Mouse (Mus musculus) lung, adult 2 months (tissue): ENCODE measurements around the gene Kcnj10. TPM values are rescaled to one million over a fixed set of nuclear protein-coding genes. Genes with fewer than 3 reads are reported as not detected.

Source experiments
- DNase-seq: peaks from one replicate; pipeline ENCODE4 v3.0.0; 2022
- H3K4me1 ChIP-seq: fragments of 200-500 bp; 2 replicates; pipeline ENCODE4 v1.6.1; 2011; ENCODE audit warnings: low read length; ENCODE audit not compliant: control insufficient read depth, insufficient read depth
- H3K4me3 ChIP-seq: fragments of 200-500 bp; replicated peaks from 2 replicates; pipeline ENCODE3; 2011; ENCODE audit warnings: low read depth, mild to moderate bottlenecking, control low read depth, low read length; ENCODE audit errors: extremely low read depth
- CTCF ChIP-seq: fragments of 200-500 bp; IDR thresholded peaks from 2 replicates; pipeline ENCODE4 v1.5.1; 2011; ENCODE audit warnings: mild to moderate bottlenecking, low read length, control low read depth; ENCODE audit not compliant: insufficient read depth
- POLR2A ChIP-seq: fragments of 200-500 bp; IDR thresholded peaks from 2 replicates; pipeline ENCODE4 v1.6.1; 2011; ENCODE audit warnings: low read depth, mild to moderate bottlenecking, control low read depth, low read length, borderline replicate concordance; ENCODE audit errors: extremely low read depth
- WGBS: fragments of 180-500 bp; shearing (Covaris S2); methylation state at CpG from one replicate; pipeline ENCODE4 v1.1.7; 2018; 5-methylcytosine and 5-hydroxymethylcytosine counted together
- polyA plus RNA-seq: library from polyadenylated mRNA; depleted of rRNA; stranded (reverse); fragments of >200 nt; gene quantifications from 2 replicates; pipeline ENCODE4 v1.2.3, GENCODE M21; 2012

The Kcnj10 gene
- polyA plus RNA-seq, 1 experiment, result 0.28 TPM

DNA sequence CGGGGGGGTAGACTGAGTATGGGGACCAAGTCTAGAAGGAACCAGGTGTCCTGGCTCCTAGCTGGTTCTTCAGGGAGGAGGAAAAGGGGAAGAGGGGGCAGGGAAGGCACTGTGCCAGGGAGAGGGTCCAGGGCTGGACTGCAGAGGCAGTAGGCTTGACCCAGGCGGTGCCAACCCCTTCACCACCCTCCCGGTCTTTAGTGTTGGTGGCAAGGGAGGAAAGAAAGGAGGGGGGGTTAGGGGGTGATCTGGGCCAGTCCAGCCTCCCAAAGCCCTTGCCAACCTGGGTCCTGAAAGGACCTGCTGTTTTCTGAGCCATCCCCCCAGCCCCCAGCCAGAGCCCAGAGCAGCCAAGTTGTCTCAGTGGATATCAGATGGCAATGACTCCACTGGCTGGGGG, 1.7 kb downstream of the Kcnj10 start:
- no peak for TF ChIP-seq CTCF
- TF ChIP-seq POLR2A, result no peak
- no peak for DNase-seq
- 65% methylated on average over 3 of the region's 3 CpGs for WGBS
- no peak overlapping the region for H3K4me3 ChIP-seq
- 0 out of 2 replicates have a peak, but pooled peaks cover 2% of the 10 kb centered on the region for H3K4me1 ChIP-seq

DNA sequence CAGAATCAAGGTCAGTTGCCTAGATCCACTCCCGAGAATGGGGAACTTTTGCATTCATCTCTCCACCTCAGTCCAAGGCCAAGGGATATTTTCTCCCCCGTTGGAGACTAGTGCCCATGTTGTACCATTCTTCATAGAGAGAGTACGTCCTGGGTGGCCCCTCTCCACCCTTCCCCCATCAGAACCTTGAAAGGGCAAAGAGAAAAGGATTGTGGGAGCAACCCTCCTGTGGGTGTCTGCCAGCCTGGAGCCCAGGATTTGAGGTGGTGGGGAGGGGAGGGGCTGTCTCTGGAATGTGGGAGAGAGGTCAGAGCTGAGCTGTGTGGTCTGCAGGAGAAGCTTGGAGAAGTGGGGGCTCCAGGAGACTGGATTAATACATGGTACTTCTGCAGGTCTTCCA, 2.9 kb downstream of the Kcnj10 start:
- 46% methylated on average over 3 of the region's 3 CpGs for WGBS
- TF ChIP-seq CTCF (no peak), POLR2A (no peak)
- Histone ChIP-seq H3K4me3 (no peak overlapping the region), H3K4me1 (0 out of 2 replicates have a peak, but pooled peaks cover 2% of the 10 kb centered on the region)
- no peak for DNase-seq

DNA sequence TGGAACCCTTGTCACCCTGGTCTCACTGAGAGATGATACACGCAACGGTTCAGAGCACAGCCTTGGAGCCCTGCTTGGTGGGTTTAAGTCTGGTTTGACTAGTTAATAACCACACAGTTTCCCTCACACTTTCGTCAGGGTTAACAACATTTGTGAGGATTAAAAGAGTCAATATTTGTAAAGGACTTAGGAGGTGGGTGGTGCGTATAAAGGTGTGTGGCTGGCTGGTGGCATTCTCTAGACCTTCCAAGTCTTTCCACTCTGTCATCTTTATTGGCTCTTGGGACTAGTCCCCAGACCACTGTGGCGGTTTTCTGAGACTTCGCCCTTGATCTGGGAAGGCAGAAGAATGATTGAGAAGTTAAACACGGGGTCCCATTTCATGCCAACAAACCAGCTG, 3.8 kb downstream of the Kcnj10 start:
- DNase-seq, result no peak
- no peak for TF ChIP-seq POLR2A
- TF ChIP-seq CTCF, result no peak
- no peak overlapping the region for H3K4me3 ChIP-seq
- 59% methylated on average over 7 of the region's 7 CpGs for WGBS
- 0 out of 2 replicates have a peak, but pooled peaks cover 2% of the 10 kb centered on the region for H3K4me1 ChIP-seq

DNA sequence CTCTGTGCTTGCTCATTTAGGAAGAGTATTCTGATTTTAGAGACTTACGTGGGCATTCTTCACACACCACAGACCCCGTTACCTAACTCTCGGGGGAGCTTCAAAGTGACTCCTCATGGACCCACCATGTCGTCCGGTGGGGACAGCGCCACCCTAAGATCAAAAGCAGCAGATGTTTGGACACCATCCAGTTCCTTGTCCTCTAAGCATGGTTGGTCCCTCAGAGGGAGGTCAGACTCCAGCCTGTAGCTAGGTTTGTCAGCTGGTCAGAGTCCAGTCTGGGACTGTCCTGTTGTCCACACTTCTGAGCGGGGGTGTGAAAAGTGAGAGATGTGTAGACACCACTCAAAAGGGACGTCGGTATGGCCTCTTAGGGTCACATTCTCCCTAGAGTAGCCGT, 5.7 kb downstream of the Kcnj10 start:
- Histone ChIP-seq H3K4me3 (no peak overlapping the region), H3K4me1 (0 out of 2 replicates have a peak, but pooled peaks cover 2% of the 10 kb centered on the region)
- TF ChIP-seq POLR2A (no peak), CTCF (no peak)
- no peak for DNase-seq
- 78% methylated on average over 10 of the region's 10 CpGs for WGBS

DNA sequence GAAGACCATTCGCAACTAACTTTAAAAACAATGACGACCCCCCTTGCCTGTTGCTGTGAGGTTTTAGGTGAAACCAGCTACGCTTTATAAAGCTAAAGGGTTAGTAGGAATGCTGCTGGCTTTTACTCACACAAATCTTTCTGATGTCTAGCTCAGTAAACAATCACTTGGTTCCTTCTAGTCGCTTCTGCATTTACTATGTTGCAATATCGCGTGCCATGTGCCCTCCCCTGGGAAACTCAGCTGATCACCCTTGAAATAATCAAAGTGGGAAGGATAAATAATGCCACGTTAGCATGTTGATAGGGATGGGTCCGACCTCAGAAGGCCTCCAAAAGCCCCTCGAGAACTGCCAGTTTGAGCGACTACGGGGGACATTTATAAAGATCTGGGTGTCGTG, 6.4 kb downstream of the Kcnj10 start:
- Histone ChIP-seq H3K4me1 (0 out of 2 replicates have a peak, but pooled peaks cover 2% of the 10 kb centered on the region), H3K4me3 (no peak overlapping the region)
- no peak for DNase-seq
- WGBS, result 84% methylated on average over 12 of the region's 12 CpGs
- TF ChIP-seq CTCF, result no peak
- TF ChIP-seq POLR2A, result no peak

DNA sequence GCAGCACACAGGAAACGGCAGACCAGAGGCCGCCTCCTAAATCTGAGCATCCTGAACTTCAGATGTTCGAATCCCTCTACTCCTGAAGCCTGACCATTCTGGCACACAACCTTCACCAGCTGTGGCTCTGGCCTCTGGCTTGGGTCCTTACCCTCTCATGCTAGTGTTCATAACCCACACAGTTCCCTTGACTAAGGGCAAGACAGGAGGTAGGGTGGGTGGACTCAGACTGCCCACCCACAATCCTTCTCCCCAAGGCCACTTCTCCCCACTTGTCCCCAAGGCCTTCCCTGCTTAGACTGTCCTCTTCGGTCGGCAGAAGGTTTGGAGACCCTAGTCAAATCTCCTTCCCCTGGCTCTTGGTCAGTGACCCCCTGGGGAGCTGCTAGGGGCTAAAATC, 8.5 kb downstream of the Kcnj10 start:
- WGBS, result 77% methylated on average over 5 of the region's 5 CpGs
- Histone ChIP-seq H3K4me3 (no peak overlapping the region), H3K4me1 (0 out of 2 replicates have a peak, but pooled peaks cover 2% of the 10 kb centered on the region)
- TF ChIP-seq CTCF (no peak), POLR2A (no peak)
- DNase-seq, result no peak

DNA sequence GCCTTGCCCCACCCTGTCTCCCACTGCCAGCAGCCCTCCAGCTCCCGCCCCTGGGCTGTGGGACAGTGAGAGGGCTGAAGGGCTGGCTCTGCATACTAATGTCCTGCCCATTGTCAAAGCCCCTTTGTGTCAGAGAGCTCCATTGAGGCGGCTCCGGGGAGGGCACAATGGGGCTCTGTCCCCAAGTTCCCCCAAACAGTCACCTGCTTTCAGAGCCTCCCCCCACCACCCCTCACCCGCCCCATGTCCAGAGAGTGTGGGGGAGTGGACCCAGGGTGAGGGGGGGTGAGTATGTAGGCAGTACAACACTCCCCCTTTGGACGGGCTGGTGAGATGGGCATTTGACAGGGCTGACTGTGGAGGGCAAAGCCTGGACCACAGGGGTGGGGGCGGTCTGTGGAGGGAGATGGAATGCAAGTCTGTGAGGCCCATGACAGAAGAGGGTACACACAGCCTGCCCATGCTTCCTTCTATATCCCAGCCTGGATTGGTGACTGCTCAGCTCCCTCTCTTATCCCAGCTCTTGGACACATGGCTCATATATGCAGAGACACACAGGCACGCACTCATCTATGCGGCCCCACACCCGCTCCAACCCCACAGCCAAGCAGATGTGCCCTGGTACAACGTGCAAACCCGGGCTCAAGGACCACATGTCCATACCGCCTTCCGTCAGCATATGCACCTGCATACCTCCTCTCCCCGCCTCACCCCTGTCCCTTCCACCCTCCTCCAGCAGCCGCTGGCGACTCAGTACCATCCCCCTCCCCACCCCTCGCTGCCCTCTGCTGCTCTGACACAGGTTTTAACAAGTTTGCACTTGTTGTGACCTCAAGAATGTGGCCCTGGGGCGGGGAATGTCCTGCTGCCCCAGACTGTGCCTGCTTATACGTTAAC, 9.2 kb downstream of the Kcnj10 start:
- TF ChIP-seq POLR2A, result no peak
- no peak for TF ChIP-seq CTCF
- DNase-seq, result no peak
- 26% methylated on average over 19 of the region's 19 CpGs for WGBS
- Histone ChIP-seq H3K4me1 (0 out of 2 replicates have a peak, but pooled peaks cover 2% of the 10 kb centered on the region), H3K4me3 (no peak overlapping the region)

DNA sequence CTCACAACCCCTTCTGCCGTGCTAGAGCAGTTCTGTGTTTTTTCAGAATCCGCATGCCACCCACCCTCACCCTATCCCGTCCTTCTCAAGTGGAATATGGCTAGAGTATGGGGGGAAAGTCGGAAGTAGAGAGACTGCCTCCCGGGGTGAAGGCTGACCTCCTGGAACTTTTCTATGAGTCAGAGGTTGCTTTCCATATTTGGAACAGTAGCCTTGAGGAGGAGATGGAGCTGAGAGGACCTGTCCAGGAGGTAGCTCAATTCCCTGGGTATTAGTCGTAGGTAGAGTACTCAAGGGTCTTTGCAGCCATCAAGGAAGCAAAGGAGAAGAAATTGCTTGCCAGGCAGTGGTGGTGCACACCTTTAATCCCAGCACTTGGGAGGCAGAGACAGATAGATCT, 11.0 kb downstream of the Kcnj10 start:
- no peak for TF ChIP-seq POLR2A
- no peak for TF ChIP-seq CTCF
- Histone ChIP-seq H3K4me3 (no peak overlapping the region), H3K4me1 (no peaks in the 10 kb centered on the region)
- 61% methylated on average over 6 of the region's 6 CpGs for WGBS
- no peak for DNase-seq

DNA sequence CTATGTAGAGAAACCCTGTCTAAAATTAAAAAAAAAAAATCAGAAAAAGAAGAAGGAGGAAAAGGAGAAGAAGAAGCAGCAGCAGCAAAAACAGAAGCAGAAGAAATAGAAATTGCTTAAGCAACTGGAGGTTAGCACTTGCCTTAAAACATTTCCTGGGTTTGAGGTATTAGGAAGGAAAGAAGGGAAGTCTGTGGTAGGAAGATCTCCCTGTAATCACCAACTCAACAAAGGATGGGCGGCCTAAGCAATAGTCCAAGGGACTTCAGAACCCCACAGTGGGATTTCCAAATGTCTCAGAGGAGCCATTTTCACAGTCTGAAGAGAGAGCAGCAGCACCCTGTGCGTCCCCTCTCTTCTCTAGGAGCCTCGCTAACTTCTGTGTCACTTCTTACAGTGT, 11.4 kb downstream of the Kcnj10 start:
- no peak for TF ChIP-seq POLR2A
- TF ChIP-seq CTCF, result no peak
- Histone ChIP-seq H3K4me3 (no peak overlapping the region), H3K4me1 (no peaks in the 10 kb centered on the region)
- DNase-seq, result no peak
- WGBS, result 72% methylated on average over 3 of the region's 3 CpGs

DNA sequence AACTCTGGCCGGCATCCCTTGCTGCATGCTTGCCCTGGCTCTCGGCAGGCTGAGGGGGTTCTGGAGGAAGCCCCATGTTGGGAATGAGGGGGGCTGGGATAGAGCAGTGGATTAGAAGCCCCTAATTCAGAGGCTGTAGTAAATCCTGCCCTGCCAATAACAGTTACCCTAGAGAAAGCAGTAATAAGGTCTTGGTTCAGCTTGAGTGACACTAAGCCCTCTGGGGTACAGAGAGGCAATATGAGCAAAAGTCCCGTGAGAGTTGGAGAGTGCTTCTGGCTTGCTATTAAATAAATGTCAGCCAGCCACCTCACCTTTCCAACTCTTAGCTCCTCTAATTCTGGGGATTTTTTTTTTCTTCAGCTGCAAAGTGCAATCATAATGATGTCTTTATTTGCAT, 14.3 kb downstream of the Kcnj10 start:
- 52% methylated on average over 3 of the region's 3 CpGs for WGBS
- H3K4me3 ChIP-seq, result no peak overlapping the region
- H3K4me1 ChIP-seq, result no peaks in the 10 kb centered on the region
- TF ChIP-seq POLR2A (no peak), CTCF (no peak)
- DNase-seq, result no peak

DNA sequence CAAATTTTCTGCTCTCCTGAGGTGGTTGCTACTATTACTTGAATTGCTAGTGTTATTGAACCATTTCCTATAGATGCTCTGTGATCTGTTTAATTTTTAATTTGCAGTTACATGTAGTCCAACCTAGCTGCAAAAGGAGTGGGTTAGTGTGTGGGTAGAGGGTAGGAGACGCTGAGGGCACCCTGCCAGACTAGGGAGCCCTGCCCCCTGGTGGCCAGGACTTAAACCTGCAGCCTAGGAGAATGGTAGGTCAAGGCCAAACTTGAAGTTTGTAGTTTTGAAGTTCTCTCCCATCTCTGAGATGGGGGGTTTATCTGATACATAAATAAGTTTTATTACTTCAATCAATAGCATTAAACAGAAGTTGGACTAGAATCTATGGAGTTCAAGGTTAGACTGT, 16.5 kb downstream of the Kcnj10 start:
- no peak overlapping the region for H3K4me3 ChIP-seq
- TF ChIP-seq POLR2A, result no peak
- TF ChIP-seq CTCF, result peak; percentile 89
- peak; percentile 58 for DNase-seq
- H3K4me1 ChIP-seq, result no peaks in the 10 kb centered on the region
- 0% methylated on average over 1 of the region's 1 CpGs for WGBS
